Mouse (Mus musculus): ENCODE measurements around the gene Shox2.

The Shox2 gene

GRCm38 (mm10) chr3:66959972-66960371 is 21.6 kb downstream of the Shox2 start:
- DNase-seq: no peak

- no peak for DNase-seq
These were observed 26.4 kb downstream of the Shox2 start for GRCm38 (mm10) chr3:66955126-66955525.

GRCm38 (mm10) chr3:66939675-66940074 is 41.9 kb downstream of the Shox2 start:
- peak; percentile 49 for DNase-seq

- DNase-seq: no peak
These were observed 59.1 kb downstream of the Shox2 start for GRCm38 (mm10) chr3:66922436-66922835.

Measured in heart, adult 11 months (tissue).